26 mouse cellular contexts compared by ENCODE assay signal in the genomic region with DNA sequence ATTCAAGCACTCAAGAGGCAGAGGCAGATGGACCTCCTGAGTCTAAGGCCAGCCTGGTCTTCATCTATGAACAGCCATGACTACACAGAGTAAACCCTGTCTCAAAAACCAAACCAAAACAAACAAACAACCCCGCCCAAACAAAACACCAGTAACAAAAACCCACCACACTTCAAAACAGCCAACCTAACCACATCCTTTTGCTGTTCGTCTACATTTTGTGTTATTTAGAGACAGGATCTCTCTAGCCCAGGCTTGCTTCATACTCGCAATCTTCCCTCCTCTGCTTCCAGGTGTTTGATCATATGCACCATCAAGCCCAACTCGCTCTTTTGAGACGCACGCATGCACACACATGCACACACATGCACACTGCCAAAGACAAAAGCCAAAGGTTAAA. TPM values are rescaled to one million over a fixed set of nuclear protein-coding genes. Genes with fewer than 3 reads are reported as not detected.
DNase-seq lines count a peak whose midpoint lies in the region; TF ChIP-seq lines count a peak whose summit lies in the region.
"Had no signal": no experiment of that assay in that cellular context is flagged by ENCODE, and none has a peak within 500 bp of the region (broad histone marks: within the 10 kb centered on the region; RNA-seq: fewer than 3 reads in every experiment).

No protein-coding gene starts in this region.

- no peak for TF ChIP-seq CTCF in thymus, adult 2 months (IDR thresholded peaks at IDR 0.05; ENCODE audit: borderline replicate concordance, control insufficient read depth, extremely low read depth, insufficient read depth, low read length, poor library complexity)

- no peak for TF ChIP-seq POLR2A in thymus, adult 2 months (IDR thresholded peaks at IDR 0.05; ENCODE audit: control insufficient read depth, extremely low read depth, insufficient read depth, low read length, poor library complexity)

- H3K27ac ChIP-seq in thymus, adult 2 months (ENCODE audit: control insufficient read depth, insufficient read depth, low read length) = no peak overlapping the region
- no peak overlapping the region for H3K27ac ChIP-seq in embryonic facial prominence, embryonic 10.5 days (replicated peaks)
- H3K27ac ChIP-seq: intestine, embryonic 15.5 days; liver, embryonic 13.5 days; macrophage; midbrain, embryonic 15.5 days; neural tube, embryonic 12.5 days; stomach, embryonic 15.5 days had no signal

- peaks cover 8% of the 10 kb centered on the region for H3K4me1 ChIP-seq in thymus, adult 2 months (replicated peaks; ENCODE audit: control insufficient read depth, insufficient read depth, low read length)
- peaks cover 20% of the 10 kb centered on the region for H3K4me1 ChIP-seq in embryonic facial prominence, embryonic 10.5 days
- H3K4me1 ChIP-seq: liver, embryonic 13.5 days; midbrain, embryonic 15.5 days; neural tube, embryonic 12.5 days; stomach, embryonic 15.5 days had no signal

- DNase-seq in CD4-positive helper T cell, adult 2 months (ENCODE audit: low read depth, low spot score) = peak; percentile 15
- peak; percentile 30 for DNase-seq in T-cell, adult 2 months (ENCODE audit: low spot score)
- peak; percentile 11 for DNase-seq in thymus, adult 2 months
- DNase-seq in thymus, postnatal 36 days = peak; percentile 13 to 30
- no peak for DNase-seq in embryonic facial prominence, embryonic 10.5 days (ENCODE audit: low spot score)
- DNase-seq in heart, postnatal 25 days (ENCODE audit: low spot score) = no peak
- DNase-seq: adrenal gland, postnatal 25 days; B cell, adult 2 months; cerebellum, adult 18-20 months; cerebellum, postnatal 10 days; gastrocnemius, postnatal 14 days; heart, postnatal 14 days; kidney, adult 2 months; kidney, postnatal 10 days; layer of hippocampus, postnatal 36 days; left cerebral cortex, postnatal 4 days; liver, embryonic 13.5 days; lung, adult 2 months; lung, postnatal 10 days; right cerebral cortex, postnatal 25 days had no signal

- intact Hi-C loops in heart, postnatal 25 days (cut with DNase I) = no loop called here

- H3K27me3 ChIP-seq in thymus, adult 2 months (ENCODE audit: control insufficient read depth, insufficient read depth, low read length) = no peaks in the 10 kb centered on the region
- no peaks in the 10 kb centered on the region for H3K27me3 ChIP-seq in embryonic facial prominence, embryonic 10.5 days (replicated peaks; ENCODE audit: low read depth, poor library complexity, severe bottlenecking)
- H3K27me3 ChIP-seq: intestine, embryonic 15.5 days; liver, embryonic 13.5 days; midbrain, embryonic 15.5 days; neural tube, embryonic 12.5 days; Patski; stomach, embryonic 15.5 days had no signal

- H3K4me3 ChIP-seq in thymus, adult 2 months (ENCODE audit: control insufficient read depth, insufficient read depth, low read length) = no peak overlapping the region
- H3K4me3 ChIP-seq in embryonic facial prominence, embryonic 10.5 days = no peak overlapping the region
- H3K4me3 ChIP-seq: intestine, embryonic 15.5 days; liver, embryonic 13.5 days; midbrain, embryonic 15.5 days; neural tube, embryonic 12.5 days; stomach, embryonic 15.5 days had no signal

- H3K9me3 ChIP-seq in embryonic facial prominence, embryonic 10.5 days = no peaks in the 10 kb centered on the region
- H3K9me3 ChIP-seq: intestine, embryonic 15.5 days; liver, embryonic 13.5 days; midbrain, embryonic 15.5 days; neural tube, embryonic 12.5 days; stomach, embryonic 15.5 days had no signal

- WGBS in thymus, adult 2 months = 10% methylated on average over 6 of the region's 6 CpGs
- 90% methylated on average over 6 of the region's 6 CpGs for WGBS in embryonic facial prominence, embryonic 10.5 days

- no peaks in the 10 kb centered on the region for H3K36me3 ChIP-seq in thymus, adult 2 months (ENCODE audit: control insufficient read depth, insufficient read depth, low read length)
- H3K36me3 ChIP-seq in embryonic facial prominence, embryonic 10.5 days (replicated peaks) = peaks cover 79% of the 10 kb centered on the region
- H3K36me3 ChIP-seq: intestine, embryonic 15.5 days; midbrain, embryonic 15.5 days; neural tube, embryonic 12.5 days; stomach, embryonic 15.5 days had no signal

RNA-seq across cellular contexts. Expression of gene Etv5, which starts 51.8 kb away (rescaled TPM):
- 7.3 and 8.6 TPM in 2 replicates for polyA plus RNA-seq in thymus, adult 2 months (2012; rRNA removed)
- 56.2 and 56.7 TPM in 2 replicates for polyA plus RNA-seq in embryonic facial prominence, embryonic 10.5 days (2016; fragmentation: Nextera tagmentation; extraction: Ambion mirVana)
- 10 to 100 TPM; 12.3 to 12.6 TPM for total RNA-seq in heart, postnatal 25 days (2021)

Comparison
In these comparisons a context has a peak if more than half of its experiments do, and no peak if none do; other contexts are left out.
1. DNase-seq: peak in CD4-positive helper T cell, adult 2 months (single experiment), T-cell, adult 2 months (single experiment), thymus, adult 2 months (single experiment) and thymus, postnatal 36 days (2 of 2); none in embryonic facial prominence, embryonic 10.5 days (single experiment) and heart, postnatal 25 days (single experiment).